Mouse (Mus musculus) neural tube, embryonic 11.5 days (tissue): Measurements from ENCODE around the gene Ube2c. TPM values are rescaled to one million over a fixed set of nuclear protein-coding genes. Genes with fewer than 3 reads are reported as not detected.

Experiments used
- polyA plus RNA-seq: library from polyadenylated mRNA; unstranded; fragments of >200 nt; fragmentation: Nextera tagmentation; extraction: Ambion mirVana; gene quantifications from 2 replicates; pipeline ENCODE4 v1.2.1, GENCODE M21; 2014

Gene Ube2c
- polyA plus RNA-seq, 1 experiment from 2014 or later = 449 TPM

Other genes with a start within 250 kb of the Ube2c start
- gene Wfdc2, start 207.5 kb upstream of the Ube2c start, polyA plus RNA-seq = 8.4 and 13.8 TPM in 2 replicates
- not detected in 2 replicates for gene Spint3, start 196.4 kb upstream of the Ube2c start, polyA plus RNA-seq
- gene Wfdc6a, start 184.5 kb upstream of the Ube2c start, polyA plus RNA-seq = not detected in 2 replicates
- gene Eppin, start 176.3 kb upstream of the Ube2c start, polyA plus RNA-seq = not detected in 2 replicates
- not detected in 2 replicates for gene Wfdc6b, start 156.4 kb upstream of the Ube2c start, polyA plus RNA-seq
- not detected in 2 replicates for gene Wfdc8, start 156.3 kb upstream of the Ube2c start, polyA plus RNA-seq
- gene Wfdc16, start 131.1 kb upstream of the Ube2c start, polyA plus RNA-seq = not detected in 2 replicates
- not detected in 2 replicates for gene Wfdc10, start 113.9 kb upstream of the Ube2c start, polyA plus RNA-seq
- not detected in 2 replicates for gene Wfdc9, start 113.3 kb upstream of the Ube2c start, polyA plus RNA-seq
- not detected in 2 replicates for gene Wfdc11, start 95.8 kb upstream of the Ube2c start, polyA plus RNA-seq
- 0.30 TPM in 1 of 2 replicates, not detected in the other for gene Wfdc13, start 84.8 kb upstream of the Ube2c start, polyA plus RNA-seq
- not detected in 2 replicates for gene Spint4, start 71.4 kb upstream of the Ube2c start, polyA plus RNA-seq
- gene Spint5, start 54.6 kb upstream of the Ube2c start, polyA plus RNA-seq = not detected in 2 replicates
- gene Wfdc3, start 24.0 kb upstream of the Ube2c start, polyA plus RNA-seq = 0.13 and 1.4 TPM in 2 replicates
- 67.9 and 77.0 TPM in 2 replicates for gene Dnttip1, start 23.9 kb upstream of the Ube2c start, polyA plus RNA-seq
- 43.2 and 55.4 TPM in 2 replicates for gene Tnnc2, start 10.1 kb downstream of the Ube2c start, polyA plus RNA-seq
- gene Snx21, start 15.9 kb downstream of the Ube2c start, polyA plus RNA-seq = 11.2 and 14.1 TPM in 2 replicates
- 15.1 TPM in 2 replicates for gene Acot8, start 35.0 kb downstream of the Ube2c start, polyA plus RNA-seq
- 12.9 and 14.0 TPM in 2 replicates for gene Zswim3, start 35.2 kb downstream of the Ube2c start, polyA plus RNA-seq
- 22.9 and 23.2 TPM in 2 replicates for gene Zswim1, start 52.8 kb downstream of the Ube2c start, polyA plus RNA-seq
- gene Spata25, start 58.6 kb downstream of the Ube2c start, polyA plus RNA-seq = not detected in 2 replicates
- gene Ctsa, start 63.0 kb downstream of the Ube2c start, polyA plus RNA-seq = 87.9 and 88.6 TPM in 2 replicates
- gene Neurl2, start 63.6 kb downstream of the Ube2c start, polyA plus RNA-seq = 3.8 and 4.8 TPM in 2 replicates
- 58.4 and 58.9 TPM in 2 replicates for gene Pltp, start 87.8 kb downstream of the Ube2c start, polyA plus RNA-seq
- gene Pcif1, start 109.4 kb downstream of the Ube2c start, polyA plus RNA-seq = 68.0 and 76.6 TPM in 2 replicates
- 13.9 and 15.4 TPM in 2 replicates for gene Zfp335, start 141.9 kb downstream of the Ube2c start, polyA plus RNA-seq
- gene Mmp9, start 170.9 kb downstream of the Ube2c start, polyA plus RNA-seq = 1.2 and 2.1 TPM in 2 replicates
- gene Slc12a5, start 190.9 kb downstream of the Ube2c start, polyA plus RNA-seq = 6.0 and 6.5 TPM in 2 replicates